Mouse (Mus musculus) cerebellum, adult 2 months (tissue): ENCODE data around the gene Olfr524.

Source experiments
- CTCF ChIP-seq: fragments of 200-500 bp; IDR thresholded peaks from 2 replicates; pipeline ENCODE4 v1.5.1; 2011; ENCODE audit warnings: low read depth, mild to moderate bottlenecking, control low read depth, low read length, moderate library complexity, borderline replicate concordance; ENCODE audit not compliant: insufficient read depth
- POLR2A ChIP-seq: fragments of 200-500 bp; IDR thresholded peaks from 2 replicates; pipeline ENCODE4 v1.6.1; 2011; ENCODE audit warnings: low read length, control low read depth, borderline replicate concordance; ENCODE audit not compliant: insufficient read depth

GRCm38 (mm10) chr7:140187721-140188390 is 17.9 kb downstream of the Olfr524 start:
- no peak for TF ChIP-seq POLR2A
- TF ChIP-seq CTCF, result no peak
